Mouse (Mus musculus) forebrain, embryonic 11.5 days (tissue): Measurements from ENCODE around the gene Cyp4x1. TPM values are rescaled to one million over a fixed set of nuclear protein-coding genes. Genes with fewer than 3 reads are reported as not detected.

ENCODE experiments used
- ATAC-seq: fragments of 200-750 bp; cut with Nextera tagmentation; replicated peaks from 2 replicates; pipeline ENCODE4 v1.8.0; 2017; ENCODE audit warnings: moderate TSS enrichment; ENCODE audit not compliant: low FRiP score
- DNase-seq: peaks from one replicate; pipeline ENCODE4 v3.0.0-alpha.2; 2017; ENCODE audit warnings: low spot score
- H3K27ac ChIP-seq: fragments of 300-500 bp; sonication (generic); 2 replicates; pipeline ENCODE4 v1.5.1; 2014; ENCODE audit warnings: low read depth, low read length
- H3K27me3 ChIP-seq: fragments of 300-500 bp; sonication (generic); 2 replicates; pipeline ENCODE4 v1.6.1; 2014; ENCODE audit warnings: mild to moderate bottlenecking, low read length, mixed read lengths; ENCODE audit not compliant: control insufficient read depth, insufficient read depth
- H3K36me3 ChIP-seq: fragments of 300-500 bp; sonication (generic); 2 replicates; pipeline ENCODE4 v1.6.1; 2014; ENCODE audit warnings: mild to moderate bottlenecking, low read length, moderate library complexity, mixed read lengths; ENCODE audit not compliant: control insufficient read depth, insufficient read depth
- H3K4me1 ChIP-seq: fragments of 300-500 bp; sonication (generic); replicated peaks from 2 replicates; pipeline ENCODE4 v1.6.1; 2014; ENCODE audit warnings: low read length, mixed read lengths; ENCODE audit not compliant: control insufficient read depth, insufficient read depth
- H3K4me2 ChIP-seq: fragments of 300-500 bp; sonication (generic); 2 replicates; pipeline ENCODE4 v1.6.1; 2014; ENCODE audit warnings: low read depth, mild to moderate bottlenecking, low read length, moderate library complexity, mixed read lengths; ENCODE audit not compliant: severe bottlenecking
- H3K4me3 ChIP-seq: fragments of 300-500 bp; sonication (generic); 2 replicates; pipeline ENCODE4 v1.5.1; 2014; ENCODE audit warnings: low read depth, low read length
- H3K9ac ChIP-seq: fragments of 300-500 bp; sonication (generic); 2 replicates; pipeline ENCODE4 v1.6.1; 2014; ENCODE audit warnings: low read length
- H3K9me3 ChIP-seq: fragments of 300-500 bp; sonication (generic); 2 replicates; pipeline ENCODE4 v1.6.1; 2016; ENCODE audit warnings: low read length, mixed read lengths; ENCODE audit not compliant: control insufficient read depth
- WGBS: fragments of 180-500 bp; shearing (Covaris S2); extraction: QIAGEN DNeasy Blood & Tissue Kit; methylation state at CpG from one replicate; pipeline ENCODE4 v1.1.7; 2014; 5-methylcytosine and 5-hydroxymethylcytosine counted together
- polyA plus RNA-seq: library from polyadenylated mRNA; unstranded; fragments of >200 nt; fragmentation: Nextera tagmentation; extraction: Ambion mirVana; gene quantifications from 2 replicates; pipeline ENCODE4 v1.2.1, GENCODE M21; 2014

Cyp4x1 gene
- polyA plus RNA-seq, 1 experiment from 2014 or later: 0.31 TPM

DNA sequence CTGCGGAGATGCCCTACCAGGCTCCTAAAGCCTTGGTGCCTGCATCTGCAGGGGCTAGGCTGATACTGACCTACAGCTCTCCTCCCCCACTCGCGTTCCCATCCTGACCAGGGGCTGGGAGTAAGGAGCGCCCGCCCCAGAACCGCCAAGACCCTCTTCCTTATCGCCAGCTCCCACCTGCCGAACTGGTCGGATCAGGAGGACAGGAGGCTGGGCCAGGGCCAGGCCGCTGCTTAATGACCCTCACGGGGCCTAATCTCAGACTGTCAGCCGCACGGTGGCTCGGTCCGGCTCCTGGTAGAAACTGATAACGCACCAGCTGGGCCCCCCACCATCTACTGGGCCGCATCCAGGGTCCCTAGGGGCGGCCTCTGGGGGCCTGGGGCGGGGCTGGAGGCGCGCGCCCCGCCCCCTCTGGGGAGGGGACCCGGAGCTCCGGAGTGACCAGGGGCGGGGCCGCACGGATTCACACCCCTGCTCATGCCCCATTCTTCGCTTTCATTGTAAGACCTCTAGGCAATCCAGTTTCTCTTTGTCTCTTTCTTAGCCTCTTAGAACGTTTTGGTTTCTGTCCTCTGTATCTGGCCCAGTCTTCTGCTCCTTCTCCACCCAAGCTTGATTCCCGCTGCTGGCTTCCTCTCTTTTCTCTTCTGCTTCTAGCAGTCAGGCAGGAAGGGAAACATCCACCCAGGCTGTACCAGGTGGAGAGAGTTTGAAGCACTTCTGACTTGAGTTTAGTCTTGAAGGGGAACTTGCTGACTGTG, 38.2 kb downstream of the Cyp4x1 start:
- peak overlapping the region; percentile 39 for H3K4me3 ChIP-seq
- H3K27ac ChIP-seq: peak overlapping the region; percentile 12; the same call in 1 of the 2 replicates
- peak overlapping the region; percentile 56 for H3K9ac ChIP-seq
- H3K36me3 ChIP-seq: no peaks in the 10 kb centered on the region
- peaks cover 19% of the 10 kb centered on the region for H3K27me3 ChIP-seq
- WGBS: 1% methylated on average over 30 of the region's 31 CpGs
- peaks cover 2% of the 10 kb centered on the region; the same call in 1 of the 2 replicates for H3K4me1 ChIP-seq
- no peaks in the 10 kb centered on the region for H3K9me3 ChIP-seq
- peak; percentile 79 for DNase-seq
- peak; percentile 80 for ATAC-seq
- peak overlapping the region; percentile 77 for H3K4me2 ChIP-seq

DNA sequence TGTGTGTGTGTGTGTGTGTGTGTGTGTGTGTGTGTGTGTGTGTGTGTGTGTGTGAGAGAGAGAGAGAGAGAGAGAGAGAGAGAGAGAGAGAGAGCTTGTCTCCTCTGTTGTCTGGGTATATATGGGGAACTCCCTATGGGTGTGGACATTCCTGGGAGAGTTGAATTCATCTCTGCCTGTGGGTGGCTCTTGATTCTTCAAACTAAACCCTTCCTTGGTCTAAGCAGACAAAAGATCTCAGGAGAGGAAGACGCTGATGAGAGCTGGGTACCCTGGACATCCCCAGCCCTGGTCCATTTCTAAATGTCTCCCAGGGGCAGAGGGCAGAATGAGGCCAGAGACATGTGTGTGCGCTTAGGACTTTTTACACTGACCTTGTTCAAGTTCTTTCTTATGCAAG, 40.0 kb downstream of the Cyp4x1 start:
- no peak overlapping the region for H3K9ac ChIP-seq
- no peak overlapping the region for H3K4me2 ChIP-seq
- H3K9me3 ChIP-seq: no peaks in the 10 kb centered on the region
- ATAC-seq: no peak
- H3K27me3 ChIP-seq: peaks cover 19% of the 10 kb centered on the region
- H3K27ac ChIP-seq: no peak overlapping the region
- H3K4me3 ChIP-seq: no peak overlapping the region
- WGBS: 81% methylated on average over 2 of the region's 2 CpGs
- peaks cover 2% of the 10 kb centered on the region; the same call in 1 of the 2 replicates for H3K4me1 ChIP-seq
- H3K36me3 ChIP-seq: no peaks in the 10 kb centered on the region
- no peak for DNase-seq

DNA sequence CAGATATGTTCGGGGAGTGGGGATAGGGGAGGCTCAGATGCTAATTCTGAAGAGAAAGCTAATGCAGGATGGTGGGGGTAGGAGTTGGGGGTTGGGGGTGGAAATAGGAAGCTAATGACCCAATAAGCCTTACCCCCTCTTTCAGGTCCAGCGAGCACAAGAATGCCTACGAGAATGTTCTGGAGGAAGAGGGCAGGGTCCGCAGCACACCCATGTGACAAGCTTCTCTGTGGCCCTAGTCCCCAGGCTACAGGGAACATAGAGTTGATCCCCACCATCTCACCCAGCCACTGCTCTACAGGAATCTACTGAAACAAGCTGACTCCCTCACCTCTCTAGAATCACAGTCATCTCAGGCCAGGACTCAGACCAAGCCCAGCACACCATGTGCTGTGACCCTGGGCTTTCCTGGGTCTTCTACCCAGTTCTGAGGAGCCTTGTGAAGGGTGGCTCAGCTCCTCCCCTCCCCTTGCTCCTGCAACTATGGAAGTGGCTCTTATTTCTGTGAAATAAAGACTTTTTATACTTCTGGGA, 40.7 kb downstream of the Cyp4x1 start:
- peaks cover 21% of the 10 kb centered on the region for H3K27me3 ChIP-seq
- 83% methylated on average over 4 of the region's 4 CpGs for whole genome bisulfite sequencing
- DNase-seq: peak; percentile 37

DNA sequence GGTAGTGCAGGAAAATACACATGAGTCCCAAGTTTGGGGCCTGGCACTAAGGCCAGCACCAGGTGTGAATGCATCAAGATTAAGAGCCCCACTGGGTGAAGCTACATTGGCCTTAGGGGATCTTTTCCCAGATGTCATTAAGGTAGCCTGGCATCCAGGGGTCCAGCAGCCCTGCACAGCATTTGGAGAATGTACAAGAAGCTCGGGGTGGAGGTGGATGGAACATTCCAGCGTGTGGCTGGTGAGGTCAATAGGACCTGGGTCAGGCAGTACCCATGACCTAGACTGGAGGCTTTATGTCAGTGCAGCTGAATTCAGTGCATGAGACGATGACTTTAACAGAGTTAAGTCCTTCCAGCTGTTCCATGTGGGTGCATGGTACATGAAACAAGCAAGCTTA, 42.3 kb downstream of the Cyp4x1 start:
- H3K27ac ChIP-seq: no peak overlapping the region
- H3K4me1 ChIP-seq: peaks cover 2% of the 10 kb centered on the region; the same call in 1 of the 2 replicates
- no peak overlapping the region for H3K9ac ChIP-seq
- ATAC-seq (no peak), DNase-seq (peak; percentile 47)
- no peak overlapping the region for H3K4me3 ChIP-seq
- 84% methylated on average over 3 of the region's 3 CpGs for WGBS
- peaks cover 17% of the 10 kb centered on the region for H3K27me3 ChIP-seq
- no peaks in the 10 kb centered on the region for H3K9me3 ChIP-seq
- H3K4me2 ChIP-seq: no peak overlapping the region
- no peaks in the 10 kb centered on the region for H3K36me3 ChIP-seq

More for the DNA sequence above, 40.7 kb downstream of the Cyp4x1 start:
- H3K4me1 ChIP-seq: peaks cover 2% of the 10 kb centered on the region; the same call in 1 of the 2 replicates
- H3K4me3 ChIP-seq: no peak overlapping the region
- no peak for ATAC-seq
- H3K27ac ChIP-seq: no peak overlapping the region
- no peak overlapping the region for H3K4me2 ChIP-seq
- H3K9me3 ChIP-seq: no peaks in the 10 kb centered on the region
- H3K9ac ChIP-seq: no peak overlapping the region
- H3K36me3 ChIP-seq: no peaks in the 10 kb centered on the region

DNA sequence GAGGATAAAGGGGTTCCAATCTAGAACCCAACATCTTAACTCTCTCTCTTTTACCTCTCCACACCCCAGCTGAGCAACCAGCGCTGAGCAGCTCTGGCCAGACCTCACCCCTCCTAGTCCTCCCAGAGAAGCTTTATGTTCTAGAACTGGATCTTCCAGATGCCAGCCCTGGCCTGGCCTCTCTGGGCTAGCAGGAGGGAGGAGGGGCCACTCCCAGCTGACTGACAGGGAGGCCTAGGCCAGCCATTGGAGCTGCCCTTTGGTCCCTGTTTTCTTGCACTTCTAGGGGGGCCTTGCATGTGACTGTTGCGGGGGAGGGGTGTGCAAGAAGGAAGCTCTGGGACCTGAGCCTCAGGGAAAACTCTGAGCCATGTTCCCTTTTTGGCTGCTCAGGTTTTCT, 43.5 kb downstream of the Cyp4x1 start:
- Histone ChIP-seq H3K36me3 (no peaks in the 10 kb centered on the region), H3K4me1 (peaks cover 1% of the 10 kb centered on the region; the same call in 1 of the 2 replicates)
- 59% methylated on average over 2 of the region's 2 CpGs for WGBS

DNA sequence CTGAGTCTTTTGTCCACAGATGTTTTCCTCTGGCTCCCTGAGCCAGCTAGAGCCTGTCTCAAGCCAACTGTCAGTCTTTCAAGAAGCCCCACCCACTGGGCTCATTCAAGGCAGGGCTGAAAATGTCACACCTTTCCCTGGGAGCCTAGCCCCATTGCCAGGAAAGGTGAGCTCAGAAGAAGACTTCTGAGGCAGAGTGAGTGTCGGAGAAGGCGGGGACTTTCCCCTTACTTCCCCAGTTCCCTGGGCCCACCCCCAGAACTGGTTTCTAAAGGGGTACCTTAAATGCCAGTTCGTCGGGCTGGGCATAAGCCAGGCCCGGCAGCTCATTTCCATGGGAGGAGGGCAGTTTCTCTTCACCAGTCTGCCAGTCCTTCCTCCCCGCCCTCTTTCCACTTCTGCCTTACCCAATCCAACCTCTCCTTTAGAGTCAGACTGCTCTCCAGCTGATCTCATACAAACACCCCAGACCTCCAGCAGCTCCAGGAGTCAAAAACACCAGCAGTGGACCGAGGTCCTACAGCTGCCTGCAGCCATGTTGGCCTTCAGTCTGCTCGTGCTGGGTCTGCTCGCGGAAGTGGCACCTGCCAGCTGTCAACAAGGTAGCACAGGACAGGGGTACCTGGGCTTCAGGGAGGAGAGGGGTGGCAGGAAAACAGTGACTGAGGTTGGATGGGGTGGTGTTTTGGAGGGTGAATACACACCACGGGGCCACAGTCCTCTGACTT, 45.3 kb downstream of the Cyp4x1 start, which contains the start of gene Pdzk1ip1:
TSS of gene Pdzk1ip1 (plus strand) at position 98 of the 728 bp plus-strand sequence.
- DNase-seq: no peak
- no peak within 1 kb of the TSS for H3K4me3 ChIP-seq
- no peak within 1 kb of the TSS for H3K9ac ChIP-seq
- no peak for ATAC-seq
- WGBS: 31% methylated on average over 11 of the region's 11 CpGs
- H3K36me3 ChIP-seq: no peaks in the 10 kb centered on the region
- H3K4me2 ChIP-seq: no peak within 1 kb of the TSS
- H3K27ac ChIP-seq: no peak within 1 kb of the TSS
- H3K4me1 ChIP-seq: no peaks in the 10 kb centered on the region
- no peaks in the 10 kb centered on the region for H3K9me3 ChIP-seq
- peaks cover 2% of the 10 kb centered on the region; the same call in 1 of the 2 replicates for H3K27me3 ChIP-seq

More for the DNA sequence above, 43.5 kb downstream of the Cyp4x1 start:
- DNase-seq (peak; percentile 38), ATAC-seq (no peak)
- Histone ChIP-seq H3K27ac (no peak overlapping the region), H3K9me3 (no peaks in the 10 kb centered on the region), H3K4me2 (no peak overlapping the region), H3K9ac (no peak overlapping the region), H3K4me3 (no peak overlapping the region), H3K27me3 (peaks cover 8% of the 10 kb centered on the region)

DNA sequence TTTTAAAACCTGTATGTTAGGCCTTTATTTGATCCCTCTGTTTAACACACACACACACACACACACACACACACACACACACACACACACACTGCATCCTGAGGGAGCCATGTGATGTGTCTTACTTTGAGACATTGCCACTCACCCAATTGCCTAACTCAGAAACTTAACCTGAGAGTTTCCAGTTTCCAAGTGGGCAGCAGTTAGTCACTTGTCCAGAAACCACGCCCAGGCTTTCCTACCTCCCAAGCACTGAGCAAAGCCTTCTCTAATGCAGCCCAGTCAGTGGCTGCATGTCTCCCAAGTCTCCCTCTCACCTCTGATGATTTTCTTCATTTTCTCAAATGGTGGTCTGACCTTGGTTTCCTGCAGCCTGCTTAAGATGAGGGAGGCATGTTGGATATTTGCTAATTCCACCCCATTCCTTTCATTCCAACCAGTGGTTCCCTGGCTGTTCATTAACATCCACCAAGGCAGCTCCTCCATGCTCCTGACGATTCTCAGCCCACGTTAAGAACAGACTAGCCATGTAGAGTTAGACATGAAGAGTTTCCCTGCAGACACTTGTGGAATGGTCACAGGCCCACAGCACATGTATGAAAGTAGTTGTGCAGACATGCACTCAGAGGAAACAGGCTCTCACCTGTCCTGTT, 47.2 kb downstream of the Cyp4x1 start:
- WGBS: 62% methylated on average over 3 of the region's 3 CpGs
- H3K36me3 ChIP-seq: no peaks in the 10 kb centered on the region
- DNase-seq (no peak), ATAC-seq (no peak)
- no peak overlapping the region for H3K9ac ChIP-seq
- no peak overlapping the region for H3K4me2 ChIP-seq
- no peak overlapping the region for H3K4me3 ChIP-seq
- H3K27me3 ChIP-seq: peaks cover 2% of the 10 kb centered on the region; the same call in 1 of the 2 replicates
- H3K4me1 ChIP-seq: no peaks in the 10 kb centered on the region
- no peak overlapping the region for H3K27ac ChIP-seq
- no peaks in the 10 kb centered on the region for H3K9me3 ChIP-seq

DNA sequence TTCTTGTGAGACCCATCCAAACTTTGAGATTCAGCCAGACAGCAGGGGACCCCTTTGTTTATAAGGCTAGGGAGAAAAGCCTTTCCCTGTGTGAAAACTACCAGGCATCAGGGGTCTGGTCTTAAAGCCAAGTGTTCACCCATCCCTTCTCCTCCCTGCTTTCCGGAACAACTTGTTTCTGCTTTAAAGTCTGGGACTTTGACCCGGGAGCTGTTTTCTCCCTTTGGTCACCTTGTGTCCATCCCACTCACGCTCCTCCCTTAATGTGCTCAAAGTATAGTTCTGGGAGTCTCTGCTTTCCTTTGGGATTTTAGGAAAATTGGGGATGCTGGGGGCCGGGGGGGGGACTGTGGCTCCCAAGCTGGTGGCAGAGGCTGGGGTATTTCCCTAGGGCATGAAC, 47.8 kb downstream of the Cyp4x1 start:
- DNase-seq: no peak
- no peak for ATAC-seq
- H3K4me3 ChIP-seq: no peak overlapping the region
- no peaks in the 10 kb centered on the region for H3K9me3 ChIP-seq
- H3K9ac ChIP-seq: no peak overlapping the region
- H3K4me1 ChIP-seq: no peaks in the 10 kb centered on the region
- H3K36me3 ChIP-seq: no peaks in the 10 kb centered on the region
- H3K27ac ChIP-seq: no peak overlapping the region
- H3K27me3 ChIP-seq: peaks cover 2% of the 10 kb centered on the region; the same call in 1 of the 2 replicates
- no peak overlapping the region for H3K4me2 ChIP-seq
- 70% methylated on average over 4 of the region's 4 CpGs for WGBS
